Mouse (Mus musculus) liver, embryonic 12.5 days (tissue): ENCODE measurements at regions not wholly inside any gene's neighbourhood (a gene's known extent, or its start where the extent isn't known, plus 50 kb on each side); places are given as distances from the start of the nearest gene placed in this dataset.

ENCODE experiments used
- ATAC-seq: fragments of 200-750 bp; cut with Nextera tagmentation; 2 replicates; pipeline ENCODE4 v1.8.0; 2017; ENCODE audit warnings: moderate number of reproducible peaks, mild to moderate bottlenecking, moderate library complexity
- H3K27ac ChIP-seq: fragments of 300-500 bp; sonication (generic); 2 replicates; pipeline ENCODE4 v1.5.1; 2016; ENCODE audit warnings: mild to moderate bottlenecking
- H3K27me3 ChIP-seq: fragments of 300-500 bp; sonication (generic); replicated peaks from 2 replicates; pipeline ENCODE4 v1.6.1; 2016; ENCODE audit warnings: mild to moderate bottlenecking, moderate library complexity
- H3K36me3 ChIP-seq: fragments of 300-500 bp; sonication (generic); 2 replicates; pipeline ENCODE4 v1.6.1; 2016; ENCODE audit warnings: mild to moderate bottlenecking, moderate library complexity
- H3K4me1 ChIP-seq: fragments of 300-500 bp; sonication (generic); 2 replicates; pipeline ENCODE4 v1.6.1; 2016
- H3K4me2 ChIP-seq: fragments of 300-500 bp; sonication (generic); 2 replicates; pipeline ENCODE4 v1.6.1; 2016; ENCODE audit warnings: mild to moderate bottlenecking, moderate library complexity
- H3K4me3 ChIP-seq: fragments of 300-500 bp; sonication (generic); 2 replicates; pipeline ENCODE4 v1.5.1; 2016; ENCODE audit warnings: mild to moderate bottlenecking, moderate library complexity
- H3K9ac ChIP-seq: fragments of 300-500 bp; sonication (generic); 2 replicates; pipeline ENCODE4 v1.6.1; 2016; ENCODE audit warnings: mild to moderate bottlenecking, moderate library complexity
- H3K9me3 ChIP-seq: fragments of 300-500 bp; sonication (generic); replicated peaks from 2 replicates; pipeline ENCODE4 v1.6.1; 2016; ENCODE audit warnings: mild to moderate bottlenecking, moderate library complexity
- WGBS: fragments of 180-500 bp; shearing (Covaris S2); methylation state at CpG from one replicate; pipeline ENCODE4 v1.1.7; 2016; ENCODE audit not compliant: insufficient replicate concordance; 5-methylcytosine and 5-hydroxymethylcytosine counted together

- whole genome bisulfite sequencing = 72% methylated on average over 5 of the region's 5 CpGs
- no peak overlapping the region for H3K4me3 ChIP-seq
- no peak overlapping the region for H3K9ac ChIP-seq
- no peak overlapping the region for H3K27ac ChIP-seq
- H3K9me3 ChIP-seq = no peaks in the 10 kb centered on the region
- H3K27me3 ChIP-seq = no peaks in the 10 kb centered on the region
- H3K36me3 ChIP-seq = no peaks in the 10 kb centered on the region
- ATAC-seq = no peak
- no peak overlapping the region for H3K4me2 ChIP-seq
- 0 out of 2 replicates have a peak, but pooled peaks cover 9% of the 10 kb centered on the region for H3K4me1 ChIP-seq
Observed at GRCm38 (mm10) chr10:117492391-117492990, 112.7 kb upstream of the Cpsf6 start.

GRCm38 (mm10) chr10:117491711-117492110 lies 111.9 kb upstream of the Cpsf6 start:
- H3K4me3 ChIP-seq = no peak overlapping the region
- H3K4me2 ChIP-seq = no peak overlapping the region
- H3K9ac ChIP-seq = no peak overlapping the region
- no peaks in the 10 kb centered on the region for H3K36me3 ChIP-seq
- H3K9me3 ChIP-seq = no peaks in the 10 kb centered on the region
- ATAC-seq = no peak
- H3K4me1 ChIP-seq = 0 out of 2 replicates have a peak, but pooled peaks cover 9% of the 10 kb centered on the region
- WGBS = 56% methylated on average over 1 of the region's 1 CpGs
- no peak overlapping the region for H3K27ac ChIP-seq
- H3K27me3 ChIP-seq = no peaks in the 10 kb centered on the region

GRCm38 (mm10) chr10:117490851-117491595 lies 111.2 kb upstream of the Cpsf6 start:
- Histone ChIP-seq H3K4me3 (no peak overlapping the region), H3K4me2 (no peak overlapping the region), H3K27me3 (no peaks in the 10 kb centered on the region), H3K9me3 (no peaks in the 10 kb centered on the region), H3K36me3 (no peaks in the 10 kb centered on the region), H3K4me1 (0 out of 2 replicates have a peak, but pooled peaks cover 9% of the 10 kb centered on the region), H3K27ac (no peak overlapping the region), H3K9ac (no peak overlapping the region)
- WGBS = 75% methylated on average over 4 of the region's 4 CpGs
- ATAC-seq = no peak

- WGBS = 87% methylated on average over 4 of the region's 4 CpGs
- H3K4me1 ChIP-seq = no peaks in the 10 kb centered on the region
Observed at GRCm38 (mm10) chr10:117483091-117483600, 103.3 kb upstream of the Cpsf6 start.

GRCm38 (mm10) chr10:117482361-117482760 lies 102.5 kb upstream of the Cpsf6 start:
- ATAC-seq = no peak
- 73% methylated on average over 3 of the region's 3 CpGs for WGBS
- Histone ChIP-seq H3K27ac (no peak overlapping the region), H3K4me3 (no peak overlapping the region), H3K9ac (no peak overlapping the region), H3K9me3 (no peaks in the 10 kb centered on the region), H3K4me2 (no peak overlapping the region), H3K4me1 (no peaks in the 10 kb centered on the region), H3K27me3 (no peaks in the 10 kb centered on the region), H3K36me3 (no peaks in the 10 kb centered on the region)

More at GRCm38 (mm10) chr10:117483091-117483600, 103.3 kb upstream of the Cpsf6 start:
- Histone ChIP-seq H3K36me3 (no peaks in the 10 kb centered on the region), H3K9ac (no peak overlapping the region), H3K9me3 (no peaks in the 10 kb centered on the region), H3K4me2 (no peak overlapping the region), H3K27me3 (no peaks in the 10 kb centered on the region), H3K4me3 (no peak overlapping the region), H3K27ac (no peak overlapping the region)
- no peak for ATAC-seq

- H3K4me2 ChIP-seq = no peak overlapping the region
- no peak for ATAC-seq
- H3K27me3 ChIP-seq = no peaks in the 10 kb centered on the region
- no peak overlapping the region for H3K9ac ChIP-seq
- no peak overlapping the region for H3K4me3 ChIP-seq
- H3K36me3 ChIP-seq = no peaks in the 10 kb centered on the region
- WGBS = 60% methylated on average over 5 of the region's 5 CpGs
- no peak overlapping the region for H3K27ac ChIP-seq
- no peaks in the 10 kb centered on the region for H3K9me3 ChIP-seq
- no peaks in the 10 kb centered on the region for H3K4me1 ChIP-seq
Observed at GRCm38 (mm10) chr10:117481341-117481990, 101.7 kb upstream of the Cpsf6 start.

- Histone ChIP-seq H3K9ac (no peak overlapping the region), H3K4me2 (no peak overlapping the region), H3K4me3 (no peak overlapping the region), H3K4me1 (no peaks in the 10 kb centered on the region), H3K9me3 (no peaks in the 10 kb centered on the region), H3K36me3 (no peaks in the 10 kb centered on the region), H3K27me3 (no peaks in the 10 kb centered on the region), H3K27ac (no peak overlapping the region)
- 73% methylated on average over 5 of the region's 5 CpGs for WGBS
- ATAC-seq = no peak
Observed at GRCm38 (mm10) chr10:117480456-117480850, 100.6 kb upstream of the Cpsf6 start.

- ATAC-seq = no peak
- Histone ChIP-seq H3K36me3 (no peaks in the 10 kb centered on the region), H3K27ac (no peak overlapping the region), H3K4me3 (no peak overlapping the region), H3K27me3 (no peaks in the 10 kb centered on the region), H3K4me1 (no peaks in the 10 kb centered on the region), H3K9ac (no peak overlapping the region), H3K9me3 (no peaks in the 10 kb centered on the region), H3K4me2 (no peak overlapping the region)
- 71% methylated on average over 12 of the region's 12 CpGs for WGBS
Observed at GRCm38 (mm10) chr10:117479721-117480455, 100.1 kb upstream of the Cpsf6 start.

- Histone ChIP-seq H3K9ac (no peak overlapping the region), H3K9me3 (peaks cover 2% of the 10 kb centered on the region; the same call in 1 of the 2 replicates), H3K4me2 (no peak overlapping the region), H3K4me1 (no peaks in the 10 kb centered on the region), H3K36me3 (no peaks in the 10 kb centered on the region), H3K4me3 (no peak overlapping the region), H3K27me3 (no peaks in the 10 kb centered on the region), H3K27ac (no peak overlapping the region)
- ATAC-seq = no peak
- 56% methylated on average over 4 of the region's 4 CpGs for WGBS
Observed at GRCm38 (mm10) chr10:117478931-117479280, 99.1 kb upstream of the Cpsf6 start.

GRCm38 (mm10) chr10:117478202-117478930 lies 98.6 kb upstream of the Cpsf6 start:
- Histone ChIP-seq H3K9ac (no peak overlapping the region), H3K4me3 (no peak overlapping the region), H3K27ac (no peak overlapping the region), H3K9me3 (peaks cover 7% of the 10 kb centered on the region; the same call in 1 of the 2 replicates), H3K36me3 (no peaks in the 10 kb centered on the region), H3K27me3 (no peaks in the 10 kb centered on the region), H3K4me2 (no peak overlapping the region), H3K4me1 (no peaks in the 10 kb centered on the region)
- 78% methylated on average over 23 of the region's 23 CpGs for WGBS
- no peak for ATAC-seq
